Mouse (Mus musculus) CH12.LX (cell line): ENCODE data around the gene Glt8d2. TPM values are rescaled to one million over a fixed set of nuclear protein-coding genes. Genes with fewer than 3 reads are reported as not detected.

Experiments used
- DNase-seq: peaks from one replicate; pipeline ENCODE4 v3.0.0-alpha.2; 2013; ENCODE audit errors: extremely low read depth
- H3K27ac ChIP-seq: 2 replicates; pipeline ENCODE4 v1.5.1; 2012; ENCODE audit warnings: low read depth, mild to moderate bottlenecking, control low read depth, moderate library complexity; ENCODE audit not compliant: insufficient read depth
- H3K27me3 ChIP-seq: replicated peaks from 2 replicates; pipeline ENCODE3; 2012; ENCODE audit warnings: inconsistent platforms
- H3K36me3 ChIP-seq, 2 experiments: replicated peaks in 1 of 2; 2 replicates each; pipeline versions ENCODE3 to v1.6.1; 2012; ENCODE audit warnings: inconsistent platforms in 1 of 2, low read length in 1 of 2, mild to moderate bottlenecking in 1 of 2, mixed read lengths in 1 of 2, moderate library complexity in 1 of 2; ENCODE audit not compliant: control insufficient read depth in 1 of 2, insufficient read depth in 1 of 2
- H3K4me1 ChIP-seq, 2 experiments: 2 replicates each; pipeline ENCODE4 v1.6.1; 2012; ENCODE audit warnings: inconsistent platforms in 1 of 2, moderate library complexity in 1 of 2; ENCODE audit not compliant: insufficient read depth in 2 of 2, control insufficient read depth in 1 of 2
- H3K4me2 ChIP-seq: 2 replicates; pipeline ENCODE4 v1.6.1; 2012; ENCODE audit warnings: low read depth, mild to moderate bottlenecking, control low read depth; ENCODE audit not compliant: poor library complexity, insufficient read depth, severe bottlenecking
- H3K4me3 ChIP-seq, 3 experiments: fragments of 150-350 bp in 1 of 3; sonication (generic) in 1 of 3; replicated peaks in 1 of 3; 2 replicates each; pipeline versions ENCODE3 to v1.5.1; 2011 to 2012; ENCODE audit warnings: low read depth in 2 of 3, low read length in 2 of 3, mild to moderate bottlenecking in 2 of 3, moderate library complexity in 2 of 3, control low read depth in 1 of 3, improper control_type of control experiment in 1 of 3, inconsistent platforms in 1 of 3, mixed read lengths in 1 of 3; ENCODE audit not compliant: poor library complexity in 1 of 3
- H3K79me2 ChIP-seq: replicated peaks from 2 replicates; pipeline ENCODE4 v1.6.1; 2012; ENCODE audit warnings: mild to moderate bottlenecking, moderate library complexity; ENCODE audit not compliant: control insufficient read depth, poor library complexity, insufficient read depth, severe bottlenecking; ENCODE audit errors: extremely low read depth
- H3K9ac ChIP-seq: 2 replicates; pipeline ENCODE4 v1.6.1; 2012; ENCODE audit warnings: low read depth, mild to moderate bottlenecking, control low read depth, moderate library complexity; ENCODE audit not compliant: insufficient read depth
- H3K9me3 ChIP-seq: replicated peaks from 2 replicates; pipeline ENCODE3; 2012; ENCODE audit warnings: low read length, inconsistent platforms, mixed read lengths
- BHLHE40 ChIP-seq: IDR thresholded peaks from 2 replicates; pipeline ENCODE4 v1.6.1; 2011; ENCODE audit warnings: mild to moderate bottlenecking, low read depth, low read length, improper control_type of control experiment
- CHD2 ChIP-seq: IDR thresholded peaks from 2 replicates; pipeline ENCODE4 v1.6.1; 2011; ENCODE audit warnings: low read length, improper control_type of control experiment
- EP300 ChIP-seq: IDR thresholded peaks from 2 replicates; pipeline ENCODE4 v1.6.1; 2011; ENCODE audit warnings: low read length, improper control_type of control experiment
- IRF4 ChIP-seq: IDR thresholded peaks from 2 replicates; pipeline ENCODE4 v1.6.1; 2014; ENCODE audit warnings: low read depth, mild to moderate bottlenecking, inconsistent platforms, low read length, improper control_type of control experiment
- JUND ChIP-seq: conservative IDR thresholded peaks from 2 replicates; pipeline ENCODE4 v1.6.1; 2011; ENCODE audit warnings: low read depth, low read length, improper control_type of control experiment
- NELFE ChIP-seq: IDR thresholded peaks from 2 replicates; pipeline ENCODE4 v1.6.1; 2011; ENCODE audit warnings: low read depth, low read length, improper control_type of control experiment
- POLR2A ChIP-seq: IDR thresholded peaks from 2 replicates; pipeline ENCODE4 v1.6.1; 2011; ENCODE audit warnings: low read depth, mild to moderate bottlenecking, improper control_type of control experiment, low read length
- SIN3A ChIP-seq: IDR thresholded peaks from 2 replicates; pipeline ENCODE4 v1.6.1; 2012; ENCODE audit warnings: low read length, improper control_type of control experiment, inconsistent platforms
- TBP ChIP-seq: conservative IDR thresholded peaks from 2 replicates; pipeline ENCODE4 v1.6.1; 2011; ENCODE audit warnings: low read depth, low read length, improper control_type of control experiment
- TCF12 ChIP-seq: IDR thresholded peaks from 2 replicates; pipeline ENCODE4 v1.6.1; 2014; ENCODE audit warnings: low read depth, mild to moderate bottlenecking, inconsistent platforms, low read length, improper control_type of control experiment
- USF1 ChIP-seq: IDR thresholded peaks from 2 replicates; pipeline ENCODE4 v1.6.1; 2014; ENCODE audit warnings: low read depth, mild to moderate bottlenecking, inconsistent platforms, low read length, improper control_type of control experiment
- USF2 ChIP-seq: conservative IDR thresholded peaks from 2 replicates; pipeline ENCODE4 v1.6.1; 2011; ENCODE audit warnings: low read depth, low read length, improper control_type of control experiment
- ZNF384 ChIP-seq: IDR thresholded peaks from 2 replicates; pipeline ENCODE4 v1.6.1; 2012; ENCODE audit warnings: low read depth, low read length, improper control_type of control experiment, inconsistent platforms
- dilution Hi-C: fragments of 300-500 bp; cut with MboI; formaldehyde crosslinking; loops from 2 replicates; pipeline ENCODE4 v1.14.3; 2020; ENCODE audit warnings: low sequenced_read_pairs; ENCODE audit not compliant: extremely low pct_unique_long_range_greater_than_20kb, extremely low pct_ligation_motif_present
- in situ Hi-C: fragments of 300-500 bp; cut with MboI; formaldehyde crosslinking; loops from 3 replicates; pipeline ENCODE4 v1.14.3; 2019; ENCODE audit warnings: low sequenced_read_pairs, low pct_ligation_motif_present, low pct_unique_long_range_greater_than_20kb, mixed read lengths
- polyA plus RNA-seq: library from polyadenylated mRNA; unstranded; fragments of >175 nt; gene quantifications from 2 replicates; pipeline ENCODE4 v1.2.1, GENCODE M21; 2012; ENCODE audit warnings: low read depth; ENCODE audit not compliant: insufficient read length
- total RNA-seq, 2 experiments: library from RNA; depleted of rRNA; stranded (reverse); fragments of 300-350 nt in 1 of 2; fragments of >200 nt in 1 of 2; gene quantifications; 2 replicates each; pipeline ENCODE4 v1.2.3; 2012 to 2014

The Glt8d2 gene
- total and polyA plus RNA-seq, 3 experiments, result not detected

GRCm38 (mm10) chr10:82697305-82697898 is 7.0 kb upstream of the Glt8d2 start:
- Histone ChIP-seq H3K4me2 (peak overlapping the region; percentile 50), H3K4me3 (no peak overlapping the region), H3K4me1 (peaks cover 11 to 33% of the 10 kb centered on the region in 2 experiments), H3K27ac (peak overlapping the region; percentile 11; the same call in 1 of the 2 replicates), H3K79me2 (no peaks in the 10 kb centered on the region; the same call in 1 of the 2 replicates), H3K9ac (no peak overlapping the region), H3K9me3 (no peaks in the 10 kb centered on the region), H3K27me3 (no peaks in the 10 kb centered on the region), H3K36me3 (peaks cover 0 to 8% of the 10 kb centered on the region in 2 experiments)
- dilution Hi-C loops, result no loop called here
- DNase-seq, result peak; percentile 85
- TF ChIP-seq TCF12 (0 out of 2 replicates have a peak, but pooled peaks have one; percentile 25), POLR2A (peak; percentile 16; the same call in 1 of the 2 replicates), CHD2 (peak; percentile 52; the same call in 1 of the 2 replicates), TBP (0 out of 2 replicates have a peak, but pooled peaks have one; percentile 56), IRF4 (no peak), EP300 (peak; percentile 54), JUND (0 out of 2 replicates have a peak, but pooled peaks have one; percentile 8), ZNF384 (no peak), BHLHE40 (peak; percentile 27; the same call in 1 of the 2 replicates), USF2 (no peak), NELFE (no peak)
- in situ Hi-C loops, result no loop called here

- no peak overlapping the region for H3K4me3 ChIP-seq
- no peak for DNase-seq
- H3K9me3 ChIP-seq, result no peaks in the 10 kb centered on the region
- H3K27me3 ChIP-seq, result no peaks in the 10 kb centered on the region
- H3K36me3 ChIP-seq, result peaks cover 0 to 5% of the 10 kb centered on the region in 2 experiments
- 0 out of 2 replicates have a peak overlapping the region, but pooled peaks have one; percentile 18 for H3K4me2 ChIP-seq
- TF ChIP-seq SIN3A (no peak), USF1 (no peak), IRF4 (no peak), EP300 (no peak)
- no peak overlapping the region for H3K9ac ChIP-seq
- no peaks in the 10 kb centered on the region; the same call in 1 of the 2 replicates for H3K79me2 ChIP-seq
- dilution Hi-C loops, result no loop called here
- H3K27ac ChIP-seq, result no peak overlapping the region
- peaks cover 11 to 33% of the 10 kb centered on the region in 2 experiments for H3K4me1 ChIP-seq
- in situ Hi-C loops, result no loop called here
Observed at GRCm38 (mm10) chr10:82696453-82697079, 6.1 kb upstream of the Glt8d2 start.
